Mouse (Mus musculus) granulocyte monocyte progenitor cell, adult 5-6 weeks (primary cell): ENCODE results near the gene Mnt. TPM values are rescaled to one million over a fixed set of nuclear protein-coding genes. Genes with fewer than 3 reads are reported as not detected.

Experiments
- ATAC-seq: replicated peaks from 2 replicates; pipeline ENCODE4 v1.8.0; 2016; ENCODE audit warnings: mild to moderate bottlenecking, moderate TSS enrichment, inconsistent platforms; ENCODE audit not compliant: poor library complexity, severe bottlenecking
- total RNA-seq, 2 experiments: library from RNA; stranded (forward) in 1 of 2; stranded (reverse) in 1 of 2; fragments of 200-712, 200-1000 nt in 1 of 2; fragments of >200 nt in 1 of 2; fragmentation: Nextera tagmentation in 1 of 2; gene quantifications; 2 replicates each; pipeline ENCODE4 v1.2.3; 2014 to 2017

The Mnt gene
- total RNA-seq, 2 experiments from 2014 or later: 6.0 to 14.4 TPM

GRCm38 (mm10) chr11:74831191-74831605 lies 478 bp downstream of the Mnt start:
- ATAC-seq: no peak

- ATAC-seq: peak; percentile 39
Measured at GRCm38 (mm10) chr11:74831606-74832451, 1.1 kb downstream of the Mnt start.

- ATAC-seq: peak; percentile 15
Measured at GRCm38 (mm10) chr11:74832503-74833143, 1.9 kb downstream of the Mnt start.

GRCm38 (mm10) chr11:74833536-74834358 lies 3.0 kb downstream of the Mnt start:
- no peak for ATAC-seq

- ATAC-seq: no peak
Measured at GRCm38 (mm10) chr11:74834359-74834638, 3.6 kb downstream of the Mnt start.

GRCm38 (mm10) chr11:74834650-74835277 lies 4.0 kb downstream of the Mnt start:
- ATAC-seq: no peak

- ATAC-seq: no peak
Measured at GRCm38 (mm10) chr11:74835593-74836224, 5.0 kb downstream of the Mnt start.

GRCm38 (mm10) chr11:74836225-74837055 lies 5.7 kb downstream of the Mnt start:
- no peak for ATAC-seq

- ATAC-seq: peak; percentile 14
Measured at GRCm38 (mm10) chr11:74837056-74837693, 6.5 kb downstream of the Mnt start.

GRCm38 (mm10) chr11:74837694-74838431 lies 7.1 kb downstream of the Mnt start:
- peak; percentile 62 for ATAC-seq

- ATAC-seq: peak; percentile 59
Measured at GRCm38 (mm10) chr11:74838441-74838840, 7.7 kb downstream of the Mnt start.

GRCm38 (mm10) chr11:74838971-74839370 lies 8.3 kb downstream of the Mnt start:
- ATAC-seq: peak; percentile 43

- no peak for ATAC-seq
Measured at GRCm38 (mm10) chr11:74839860-74840715, 9.4 kb downstream of the Mnt start.

- ATAC-seq: no peak
Measured at GRCm38 (mm10) chr11:74840739-74841138, 10.0 kb downstream of the Mnt start.

- no peak for ATAC-seq
Measured at GRCm38 (mm10) chr11:74841366-74841765, 10.6 kb downstream of the Mnt start.

GRCm38 (mm10) chr11:74842045-74842444 lies 11.3 kb downstream of the Mnt start:
- ATAC-seq: no peak
